Mouse (Mus musculus): ENCODE measurements around the gene Ankrd53. TPM values are rescaled to one million over a fixed set of nuclear protein-coding genes. Genes with fewer than 3 reads are reported as not detected.
"Not testable (repeated sequence)": the region's sequence is repeated elsewhere in the genome, so short reads cannot be mapped to it uniquely, and the experiment has no call there.

Gene Ankrd53
- polyA plus RNA-seq, 1 experiment from 2014 or later, result 0.12 TPM

- ATAC-seq (ENCODE audit: low FRiP score) (peak; percentile 96), DNase-seq (ENCODE audit: low spot score) (peak; percentile 93)
- H3K36me3 ChIP-seq (ENCODE audit: control insufficient read depth, insufficient read depth, low read length), result no peaks in the 10 kb centered on the region
- H3K9me3 ChIP-seq (ENCODE audit: control insufficient read depth, low read length), result no peaks in the 10 kb centered on the region
- 0 out of 2 replicates have a peak, but pooled peaks cover 5% of the 10 kb centered on the region for H3K4me1 ChIP-seq (replicated peaks; ENCODE audit: control insufficient read depth, insufficient read depth, low read length)
- H3K4me2 ChIP-seq (replicated peaks; ENCODE audit: low read depth, low read length), result peak within 1 kb of the TSS; percentile 83
- WGBS, result under 1% methylated on average over 33 of the region's 45 CpGs
- H3K27me3 ChIP-seq (ENCODE audit: control insufficient read depth, insufficient read depth, low read length), result no peaks in the 10 kb centered on the region
- H3K9ac ChIP-seq (ENCODE audit: low read depth, low read length), result peak within 1 kb of the TSS; percentile 93
- peak within 1 kb of the TSS; percentile 14; the same call in 1 of the 2 replicates for H3K27ac ChIP-seq (ENCODE audit: low read depth, low read length)
- H3K4me3 ChIP-seq (ENCODE audit: low read depth, low read length), result peak within 1 kb of the TSS; percentile 93
Observed at GRCm38 (mm10) chr6:83775638-83776293, 13.3 kb downstream of the Ankrd53 start, which contains the start of gene Tex261. Gene Tex261, minus strand, starts transcription at chr6:83775813.

GRCm38 (mm10) chr6:83778306-83778705, 15.9 kb downstream of the Ankrd53 start:
- no peaks in the 10 kb centered on the region for H3K27me3 ChIP-seq (ENCODE audit: control insufficient read depth, insufficient read depth, low read length)
- H3K4me3 ChIP-seq (ENCODE audit: low read depth, low read length), result no peak overlapping the region
- no peak overlapping the region for H3K9ac ChIP-seq (ENCODE audit: low read depth, low read length)
- no peaks in the 10 kb centered on the region for H3K36me3 ChIP-seq (ENCODE audit: control insufficient read depth, insufficient read depth, low read length)
- no peaks in the 10 kb centered on the region for H3K9me3 ChIP-seq (ENCODE audit: control insufficient read depth, low read length)
- 0 out of 2 replicates have a peak, but pooled peaks cover 5% of the 10 kb centered on the region for H3K4me1 ChIP-seq (replicated peaks; ENCODE audit: control insufficient read depth, insufficient read depth, low read length)
- ATAC-seq (ENCODE audit: low FRiP score), result no peak
- no peak overlapping the region for H3K4me2 ChIP-seq (replicated peaks; ENCODE audit: low read depth, low read length)
- DNase-seq (ENCODE audit: low spot score), result no peak
- no peak overlapping the region for H3K27ac ChIP-seq (ENCODE audit: low read depth, low read length)
- 77% methylated on average over 7 of the region's 7 CpGs for WGBS

DNA sequence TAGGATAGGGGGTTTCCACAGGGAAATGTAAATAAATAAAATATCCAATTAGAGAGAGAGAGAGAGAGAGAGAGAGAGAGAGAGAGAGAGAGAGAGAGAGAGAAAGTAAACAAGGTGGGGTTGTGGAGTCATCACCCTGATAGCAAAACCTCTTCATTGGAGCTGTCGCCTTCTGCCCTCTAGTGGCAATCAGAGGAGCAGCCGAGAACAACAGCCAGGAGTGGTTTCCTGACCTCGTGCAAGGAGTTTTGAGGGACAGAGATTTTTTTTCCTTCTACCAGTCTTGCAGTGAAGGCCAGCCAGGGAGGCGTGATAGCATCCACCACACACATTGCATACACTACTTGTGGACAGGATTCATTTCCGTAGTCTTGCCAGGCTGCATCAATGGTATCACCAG, 16.6 kb downstream of the Ankrd53 start:
- 5% methylated on average over 5 of the region's 5 CpGs for WGBS
- H3K4me1 ChIP-seq (replicated peaks; ENCODE audit: control insufficient read depth, insufficient read depth, low read length), result 0 out of 2 replicates have a peak, but pooled peaks cover 5% of the 10 kb centered on the region
- H3K27me3 ChIP-seq (ENCODE audit: control insufficient read depth, insufficient read depth, low read length), result no peaks in the 10 kb centered on the region
- H3K9ac ChIP-seq (ENCODE audit: low read depth, low read length), result no peak overlapping the region
- no peak overlapping the region for H3K4me3 ChIP-seq (ENCODE audit: low read depth, low read length)
- DNase-seq (ENCODE audit: low spot score) (peak; percentile 62), ATAC-seq (ENCODE audit: low FRiP score) (no peak)
- H3K9me3 ChIP-seq (ENCODE audit: control insufficient read depth, low read length), result no peaks in the 10 kb centered on the region
- no peaks in the 10 kb centered on the region for H3K36me3 ChIP-seq (ENCODE audit: control insufficient read depth, insufficient read depth, low read length)
- no peak overlapping the region for H3K4me2 ChIP-seq (replicated peaks; ENCODE audit: low read depth, low read length)
- H3K27ac ChIP-seq (ENCODE audit: low read depth, low read length), result no peak overlapping the region

DNA sequence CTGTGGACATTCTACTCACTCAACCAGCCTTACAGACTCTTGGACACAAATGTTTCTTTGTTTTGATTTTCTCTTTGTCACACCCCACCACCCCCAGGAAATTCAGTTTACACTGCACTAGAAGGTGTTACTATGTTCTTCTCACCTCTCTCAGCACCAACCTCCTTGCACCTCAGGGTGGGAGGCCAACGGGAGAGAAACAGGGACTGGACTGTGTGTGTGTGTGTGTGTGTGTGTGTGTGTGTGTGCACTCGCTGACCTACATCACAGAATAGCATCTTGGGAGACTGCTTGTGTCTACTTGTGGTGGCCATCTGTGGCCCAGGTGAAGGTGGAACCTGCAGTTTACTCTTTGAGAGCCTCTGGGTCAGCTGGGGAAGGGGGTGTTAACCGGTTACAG, 24.0 kb downstream of the Ankrd53 start:
- Histone ChIP-seq H3K9me3 (ENCODE audit: control insufficient read depth, low read length) (no peaks in the 10 kb centered on the region), H3K9ac (ENCODE audit: low read depth, low read length) (no peak overlapping the region), H3K27me3 (ENCODE audit: control insufficient read depth, insufficient read depth, low read length) (no peaks in the 10 kb centered on the region), H3K27ac (ENCODE audit: low read depth, low read length) (no peak overlapping the region), H3K4me1 (replicated peaks; ENCODE audit: control insufficient read depth, insufficient read depth, low read length) (no peaks in the 10 kb centered on the region), H3K36me3 (ENCODE audit: control insufficient read depth, insufficient read depth, low read length) (no peaks in the 10 kb centered on the region), H3K4me3 (ENCODE audit: low read depth, low read length) (no peak overlapping the region), H3K4me2 (replicated peaks; ENCODE audit: low read depth, low read length) (no peak overlapping the region)
- WGBS, result 69% methylated on average over 3 of the region's 3 CpGs
- ATAC-seq (ENCODE audit: low FRiP score) (no peak), DNase-seq (ENCODE audit: low spot score) (no peak)

GRCm38 (mm10) chr6:83788554-83788953, 26.1 kb downstream of the Ankrd53 start:
- H3K27me3 ChIP-seq (ENCODE audit: control insufficient read depth, insufficient read depth, low read length), result no peaks in the 10 kb centered on the region
- no peaks in the 10 kb centered on the region for H3K9me3 ChIP-seq (ENCODE audit: control insufficient read depth, low read length)
- H3K4me2 ChIP-seq (replicated peaks; ENCODE audit: low read depth, low read length), result no peak overlapping the region
- DNase-seq (ENCODE audit: low spot score), result peak; percentile 7
- no peak overlapping the region for H3K4me3 ChIP-seq (ENCODE audit: low read depth, low read length)
- no peak overlapping the region for H3K9ac ChIP-seq (ENCODE audit: low read depth, low read length)
- H3K36me3 ChIP-seq (ENCODE audit: control insufficient read depth, insufficient read depth, low read length), result no peaks in the 10 kb centered on the region
- no peaks in the 10 kb centered on the region for H3K4me1 ChIP-seq (replicated peaks; ENCODE audit: control insufficient read depth, insufficient read depth, low read length)
- H3K27ac ChIP-seq (ENCODE audit: low read depth, low read length), result no peak overlapping the region
- peak; percentile 38; the same call in 1 of the 2 replicates for ATAC-seq (ENCODE audit: low FRiP score)
- 51% methylated on average over 7 of the region's 7 CpGs for WGBS

DNA sequence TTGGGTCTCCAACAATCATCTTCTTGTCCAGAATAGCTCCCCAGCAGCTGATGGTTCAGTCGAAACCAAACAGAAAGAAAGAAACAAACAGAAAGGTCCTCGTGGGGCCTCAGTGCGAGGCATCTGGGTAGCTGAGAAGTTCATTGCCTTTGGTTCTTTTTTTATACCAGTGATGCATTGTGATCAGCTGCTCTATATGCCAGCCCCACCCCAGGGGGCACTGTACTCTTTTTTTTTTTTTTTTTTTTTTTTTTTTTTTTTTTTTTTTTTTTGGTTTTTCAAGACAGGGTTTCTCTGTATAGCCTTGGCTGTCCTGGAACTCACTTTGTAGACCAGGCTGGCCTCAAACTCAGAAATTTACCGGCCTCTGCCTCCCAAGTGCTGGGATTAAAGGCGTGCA, 28.1 kb downstream of the Ankrd53 start:
- not testable (repeated sequence) for H3K4me1 ChIP-seq (replicated peaks; ENCODE audit: control insufficient read depth, insufficient read depth, low read length); H3K36me3 ChIP-seq (ENCODE audit: control insufficient read depth, insufficient read depth, low read length); H3K27me3 ChIP-seq (ENCODE audit: control insufficient read depth, insufficient read depth, low read length); H3K4me2 ChIP-seq (replicated peaks; ENCODE audit: low read depth, low read length); H3K9me3 ChIP-seq (ENCODE audit: control insufficient read depth, low read length); H3K27ac ChIP-seq (ENCODE audit: low read depth, low read length); H3K4me3 ChIP-seq (ENCODE audit: low read depth, low read length); DNase-seq (ENCODE audit: low spot score); ATAC-seq (ENCODE audit: low FRiP score); H3K9ac ChIP-seq (ENCODE audit: low read depth, low read length)
- WGBS, result 82% methylated on average over 5 of the region's 5 CpGs

- Histone ChIP-seq H3K4me2 (replicated peaks; ENCODE audit: low read depth, low read length) (no peak overlapping the region), H3K4me3 (ENCODE audit: low read depth, low read length) (no peak overlapping the region), H3K4me1 (replicated peaks; ENCODE audit: control insufficient read depth, insufficient read depth, low read length) (peaks cover 5% of the 10 kb centered on the region; the same call in 1 of the 2 replicates), H3K36me3 (ENCODE audit: control insufficient read depth, insufficient read depth, low read length) (no peaks in the 10 kb centered on the region), H3K27ac (ENCODE audit: low read depth, low read length) (no peak overlapping the region), H3K9ac (ENCODE audit: low read depth, low read length) (no peak overlapping the region), H3K27me3 (ENCODE audit: control insufficient read depth, insufficient read depth, low read length) (no peaks in the 10 kb centered on the region), H3K9me3 (ENCODE audit: control insufficient read depth, low read length) (no peaks in the 10 kb centered on the region)
- ATAC-seq (ENCODE audit: low FRiP score) (no peak), DNase-seq (ENCODE audit: low spot score) (no peak)
- WGBS, result 73% methylated on average over 4 of the region's 4 CpGs
Observed at GRCm38 (mm10) chr6:83791251-83791890, 28.9 kb downstream of the Ankrd53 start.

- Histone ChIP-seq H3K9ac (ENCODE audit: low read depth, low read length) (peak within 1 kb of the TSS; percentile 83), H3K9me3 (ENCODE audit: control insufficient read depth, low read length) (no peaks in the 10 kb centered on the region), H3K27me3 (ENCODE audit: control insufficient read depth, insufficient read depth, low read length) (no peaks in the 10 kb centered on the region), H3K4me3 (ENCODE audit: low read depth, low read length) (peak within 1 kb of the TSS; percentile 66), H3K4me1 (replicated peaks; ENCODE audit: control insufficient read depth, insufficient read depth, low read length) (peaks cover 5% of the 10 kb centered on the region; the same call in 1 of the 2 replicates), H3K27ac (ENCODE audit: low read depth, low read length) (peak within 1 kb of the TSS; percentile 87), H3K4me2 (replicated peaks; ENCODE audit: low read depth, low read length) (peak within 1 kb of the TSS; percentile 89), H3K36me3 (ENCODE audit: control insufficient read depth, insufficient read depth, low read length) (no peaks in the 10 kb centered on the region)
- DNase-seq (ENCODE audit: low spot score) (peak; percentile 95), ATAC-seq (ENCODE audit: low FRiP score) (peak; percentile 97)
- WGBS, result under 1% methylated on average over 43 of the region's 43 CpGs
Observed at GRCm38 (mm10) chr6:83794760-83795296, 32.4 kb downstream of the Ankrd53 start, which contains the start of gene Nagk. Gene Nagk, plus strand, starts transcription at chr6:83794982.
